Mouse (Mus musculus): ENCODE data around the gene Map2k2. TPM values are rescaled to one million over a fixed set of nuclear protein-coding genes. Genes with fewer than 3 reads are reported as not detected.
A peak's percentile ranks its signal among the peaks of the same experiment; 100 is the strongest.
"Not testable (repeated sequence)": the region's sequence is repeated elsewhere in the genome, so short reads cannot be mapped to it uniquely, and the experiment has no call there.

Map2k2 gene
- 224 and 227 TPM in 2 replicates for polyA plus RNA-seq (2015; fragmentation: Nextera tagmentation; extraction: Ambion mirVana)

DNA sequence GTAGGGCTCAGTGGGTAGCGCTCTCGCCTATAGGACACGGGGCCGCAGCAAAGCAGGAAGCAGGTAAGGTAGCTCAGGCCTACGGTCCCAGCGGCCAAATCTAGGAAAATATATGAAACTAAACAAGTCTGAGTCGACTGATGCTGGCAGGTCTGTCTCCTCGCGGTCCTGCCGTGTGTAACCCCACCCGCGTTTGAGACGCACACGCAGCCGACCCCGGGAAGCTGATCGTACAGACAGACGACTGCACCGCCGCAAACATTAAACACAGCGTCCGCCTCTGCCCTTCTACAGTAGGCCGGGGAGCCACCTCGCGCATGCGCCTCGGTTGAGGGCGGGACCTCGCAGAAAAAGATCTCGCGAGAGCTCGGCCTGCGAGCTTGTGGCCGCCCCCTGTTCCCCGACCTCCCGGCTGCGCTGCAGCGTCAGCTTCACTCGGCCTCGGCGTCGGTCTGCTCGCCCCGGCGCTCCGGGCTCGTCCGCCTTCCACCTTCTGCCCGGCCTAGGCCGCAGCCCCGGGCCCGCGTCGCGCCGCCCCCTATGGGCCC lies at the start of gene Map2k2:
Gene Map2k2 (plus strand): TSS at position 351 of the 548 bp plus-strand sequence.
- Histone ChIP-seq H3K4me2 (peak within 1 kb of the TSS; percentile 78), H3K36me3 (peaks cover 25% of the 10 kb centered on the region), H3K4me3 (peak within 1 kb of the TSS; percentile 84), H3K27me3 (no peaks in the 10 kb centered on the region), H3K9me3 (no peaks in the 10 kb centered on the region), H3K27ac (peak within 1 kb of the TSS; percentile 99), H3K9ac (peak within 1 kb of the TSS; percentile 99), H3K4me1 (replicated peaks) (peaks cover 27% of the 10 kb centered on the region)
- ATAC-seq (ENCODE audit: low FRiP score): peak; percentile 93
- WGBS: under 1% methylated on average over 56 of the region's 56 CpGs

DNA sequence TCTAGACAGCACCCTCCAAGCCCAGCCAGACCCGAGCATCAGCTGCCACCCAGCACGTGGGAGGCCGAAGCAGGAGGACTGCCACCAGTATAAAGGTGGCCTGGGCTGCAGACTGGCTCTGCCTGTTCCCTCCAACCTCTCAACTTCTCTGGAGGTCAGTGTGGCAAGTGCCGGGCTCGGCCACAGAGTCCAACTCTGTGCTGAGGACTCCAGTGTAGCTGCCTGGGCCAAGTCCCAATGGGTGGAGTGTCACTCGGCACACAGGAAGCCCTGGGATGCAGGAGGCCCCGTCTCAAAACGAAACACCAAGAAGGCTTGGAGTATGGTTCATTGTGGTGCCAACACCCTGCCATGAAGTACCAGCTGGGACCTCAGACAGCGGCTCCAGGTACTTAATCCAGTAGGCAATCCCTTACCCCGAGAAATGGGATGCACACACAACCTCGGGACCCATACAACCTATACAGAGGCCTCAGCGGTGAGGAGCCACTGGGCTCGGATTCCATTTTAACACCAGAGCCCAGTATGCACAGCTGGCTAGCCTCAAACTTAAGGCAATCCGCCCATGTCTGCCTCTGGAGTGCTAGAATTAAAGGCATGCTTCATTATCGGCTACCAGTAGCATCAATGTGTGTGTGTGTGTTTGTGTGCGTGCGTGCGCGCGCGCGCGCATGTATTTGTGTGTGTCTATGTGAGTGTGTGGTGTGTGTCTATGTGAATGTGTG lies 48.1 kb upstream of the Map2k2 start:
- peaks cover 8% of the 10 kb centered on the region; the same call in 1 of the 2 replicates for H3K36me3 ChIP-seq
- 94% methylated on average over 23 of the region's 23 CpGs for WGBS
- peaks cover 35% of the 10 kb centered on the region for H3K4me1 ChIP-seq (replicated peaks)
- no peaks in the 10 kb centered on the region for H3K9me3 ChIP-seq
- peak overlapping the region; percentile 51 for H3K9ac ChIP-seq
- H3K4me2 ChIP-seq: no peak overlapping the region
- no peak for ATAC-seq (ENCODE audit: low FRiP score)
- no peak overlapping the region for H3K27ac ChIP-seq
- no peaks in the 10 kb centered on the region for H3K27me3 ChIP-seq
- no peak overlapping the region for H3K4me3 ChIP-seq

DNA sequence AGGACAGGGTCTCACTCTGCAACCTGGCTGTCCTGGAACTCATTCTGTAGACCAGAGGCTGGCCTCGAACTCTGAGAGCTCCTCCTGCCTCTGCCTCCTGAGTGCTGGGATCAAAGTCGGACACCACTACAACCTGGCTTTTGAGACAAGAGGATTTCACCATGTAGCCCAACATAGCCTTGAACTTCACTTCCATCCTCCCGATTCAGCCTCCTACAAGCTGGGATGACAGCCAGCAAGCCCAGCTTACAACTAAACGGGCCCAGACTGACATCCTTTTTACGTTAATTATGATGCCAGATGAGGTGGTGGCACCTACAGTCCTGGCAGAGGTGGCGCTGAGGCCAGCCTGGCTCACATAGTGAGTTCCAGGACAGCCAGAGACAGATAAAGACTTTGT lies 46.8 kb upstream of the Map2k2 start:
- Histone ChIP-seq H3K9ac (peak overlapping the region; percentile 90), H3K36me3 (0 out of 2 replicates have a peak, but pooled peaks cover 4% of the 10 kb centered on the region), H3K27me3 (no peaks in the 10 kb centered on the region), H3K4me3 (peak overlapping the region; percentile 80), H3K4me1 (replicated peaks) (peaks cover 35% of the 10 kb centered on the region), H3K4me2 (peak overlapping the region; percentile 94), H3K27ac (no peak overlapping the region), H3K9me3 (no peaks in the 10 kb centered on the region)
- WGBS: 91% methylated on average over 6 of the region's 6 CpGs
- ATAC-seq (ENCODE audit: low FRiP score): no peak

DNA sequence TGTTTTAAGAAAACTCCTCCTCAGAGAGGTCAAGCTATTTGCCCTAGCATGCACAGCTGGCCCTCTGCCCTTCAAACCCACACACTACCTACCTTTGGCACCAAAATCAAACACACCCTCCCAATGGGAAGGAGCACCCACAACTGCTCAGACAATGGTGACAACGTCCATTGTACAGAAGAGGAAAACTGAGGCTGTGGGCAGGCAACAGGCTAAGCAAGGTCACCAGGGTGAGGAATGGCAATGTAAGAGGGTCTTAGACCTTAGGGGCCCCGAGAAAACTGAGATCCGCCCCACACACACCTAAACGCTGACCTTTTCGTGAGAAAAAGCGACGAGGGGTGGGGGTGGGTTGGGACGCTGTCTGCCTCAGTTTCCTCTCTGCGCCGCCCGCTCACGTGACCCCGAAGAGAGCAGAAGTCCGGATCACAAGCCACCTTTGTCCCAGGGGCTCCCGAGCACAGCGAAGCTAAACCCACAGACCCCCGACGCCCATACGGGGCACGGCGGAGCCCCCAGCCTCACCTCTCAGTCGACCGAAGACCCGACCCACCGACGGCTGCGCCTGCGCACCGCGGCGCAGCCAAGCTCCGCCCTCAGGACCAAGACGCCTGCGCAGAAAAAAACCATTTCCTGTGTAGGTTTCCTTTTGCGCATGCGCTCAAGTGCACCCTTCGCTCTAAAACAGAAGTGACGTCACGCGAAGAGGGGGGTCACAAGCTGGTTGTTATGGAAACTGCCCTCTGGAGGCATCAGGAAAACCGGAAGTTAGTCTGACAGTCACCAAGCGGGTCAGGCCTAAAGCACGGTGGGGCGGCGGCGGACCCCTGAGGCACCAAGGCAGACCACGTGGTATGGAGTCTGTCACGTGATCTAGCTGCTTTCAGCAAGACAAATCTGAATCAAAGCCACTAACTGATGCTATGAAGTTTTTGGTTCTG lies 45.8 kb upstream of the Map2k2 start, which contains the start of gene Sgta:
Gene Sgta (minus strand): TSS at position 579 of the 941 bp plus-strand sequence.
- peak; percentile 92 for ATAC-seq (ENCODE audit: low FRiP score)
- Histone ChIP-seq H3K36me3 (0 out of 2 replicates have a peak, but pooled peaks cover 4% of the 10 kb centered on the region), H3K27me3 (no peaks in the 10 kb centered on the region), H3K27ac (peak within 1 kb of the TSS; percentile 66; the same call in 1 of the 2 replicates), H3K4me1 (replicated peaks) (peaks cover 35% of the 10 kb centered on the region), H3K4me2 (peak within 1 kb of the TSS; percentile 94), H3K9me3 (no peaks in the 10 kb centered on the region), H3K4me3 (peak within 1 kb of the TSS; percentile 80), H3K9ac (peak within 1 kb of the TSS; percentile 90)
- WGBS: under 1% methylated on average over 48 of the region's 48 CpGs

- 53% methylated on average over 4 of the region's 4 CpGs for WGBS
- Histone ChIP-seq H3K4me3 (no peak overlapping the region), H3K4me2 (no peak overlapping the region), H3K9ac (no peak overlapping the region), H3K9me3 (no peaks in the 10 kb centered on the region), H3K27me3 (no peaks in the 10 kb centered on the region), H3K36me3 (no peaks in the 10 kb centered on the region), H3K27ac (no peak overlapping the region), H3K4me1 (replicated peaks) (peaks cover 20% of the 10 kb centered on the region)
- ATAC-seq (ENCODE audit: low FRiP score): no peak
These were observed 43.0 kb upstream of the Map2k2 start for GRCm38 (mm10) chr10:81062710-81063109.

DNA sequence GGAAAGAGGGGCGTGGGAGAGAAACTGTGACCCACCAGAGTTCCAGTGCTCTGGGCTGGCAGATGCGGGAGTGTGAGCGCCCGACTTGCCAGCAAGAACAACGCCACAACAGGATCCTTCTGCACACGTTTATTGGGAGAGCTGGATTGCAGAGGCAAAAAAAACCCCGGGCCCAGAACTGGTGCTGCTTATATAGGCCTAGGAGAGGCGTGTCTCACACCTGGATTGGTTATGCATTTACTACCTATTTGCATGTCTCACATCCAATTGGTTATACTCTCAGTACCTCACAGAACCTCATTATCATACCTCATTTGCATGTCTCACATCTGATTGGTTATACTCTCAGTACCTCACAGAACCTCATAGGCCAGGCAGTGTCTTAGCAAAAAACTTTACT lies 41.2 kb upstream of the Map2k2 start:
- WGBS: 86% methylated on average over 8 of the region's 8 CpGs
- not testable (repeated sequence) for H3K9me3 ChIP-seq; H3K27ac ChIP-seq; H3K9ac ChIP-seq; H3K4me3 ChIP-seq; H3K4me2 ChIP-seq; H3K4me1 ChIP-seq (replicated peaks); H3K36me3 ChIP-seq; ATAC-seq (ENCODE audit: low FRiP score); H3K27me3 ChIP-seq

DNA sequence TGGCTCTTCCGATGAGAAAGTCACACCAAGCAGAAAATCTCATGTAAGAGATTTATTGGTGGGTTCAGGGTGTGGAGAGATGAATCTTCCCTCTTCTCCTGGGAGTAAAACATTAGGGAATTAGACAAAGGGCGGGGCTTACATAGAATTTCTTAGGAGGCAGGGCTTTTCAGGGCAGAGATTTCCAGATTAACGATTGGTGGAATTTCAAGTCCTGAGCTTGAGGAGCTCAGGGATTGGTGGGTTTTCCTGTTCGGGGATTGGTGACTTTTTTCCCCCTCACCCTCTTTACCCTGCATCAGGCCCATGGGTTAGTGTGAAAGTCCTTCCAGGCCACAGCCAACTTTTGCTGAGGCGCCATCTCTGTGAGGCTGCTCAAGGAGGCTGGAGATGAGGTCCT lies 37.0 kb upstream of the Map2k2 start:
- H3K4me2 ChIP-seq: no peak overlapping the region
- H3K36me3 ChIP-seq: peaks cover 15% of the 10 kb centered on the region
- H3K4me1 ChIP-seq (replicated peaks): peaks cover 26% of the 10 kb centered on the region
- H3K4me3 ChIP-seq: no peak overlapping the region
- 84% methylated on average over 5 of the region's 5 CpGs for WGBS
- peak overlapping the region; percentile 60; the same call in 1 of the 2 replicates for H3K9ac ChIP-seq
- no peak overlapping the region; the same call in 1 of the 2 replicates for H3K27ac ChIP-seq
- no peak for ATAC-seq (ENCODE audit: low FRiP score)
- no peaks in the 10 kb centered on the region for H3K9me3 ChIP-seq
- H3K27me3 ChIP-seq: no peaks in the 10 kb centered on the region

DNA sequence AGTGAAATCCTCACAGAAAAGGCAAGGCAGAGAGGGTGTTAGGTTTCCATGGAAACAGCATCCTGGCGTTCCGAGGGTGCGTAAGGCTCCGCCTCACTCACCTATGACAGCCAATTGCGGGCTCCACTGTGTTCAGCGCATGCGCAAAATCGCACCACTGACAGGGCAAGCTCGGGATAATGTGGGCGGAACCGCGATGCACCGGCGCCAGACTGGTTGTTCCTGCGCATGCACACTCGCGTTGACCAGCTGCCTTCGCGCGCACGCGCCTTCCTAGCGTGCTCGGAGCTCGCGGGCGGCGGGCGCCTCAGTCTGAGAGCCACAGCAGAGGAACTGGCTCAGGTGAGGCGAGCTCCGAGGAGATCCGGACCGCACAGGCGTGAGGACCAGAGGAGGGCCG lies 35.9 kb upstream of the Map2k2 start, which contains the start of gene Thop1:
Gene Thop1 (plus strand): TSS at position 200 of the 400 bp plus-strand sequence.
- peaks cover 26% of the 10 kb centered on the region for H3K36me3 ChIP-seq
- H3K4me2 ChIP-seq: peak within 1 kb of the TSS; percentile 82
- H3K27ac ChIP-seq: peak within 1 kb of the TSS; percentile 69
- peak within 1 kb of the TSS; percentile 82 for H3K4me3 ChIP-seq
- H3K9me3 ChIP-seq: no peaks in the 10 kb centered on the region
- ATAC-seq (ENCODE audit: low FRiP score): peak; percentile 95
- under 1% methylated on average over 35 of the region's 35 CpGs for WGBS
- no peaks in the 10 kb centered on the region for H3K27me3 ChIP-seq
- peaks cover 26% of the 10 kb centered on the region for H3K4me1 ChIP-seq (replicated peaks)
- H3K9ac ChIP-seq: peak within 1 kb of the TSS; percentile 90

DNA sequence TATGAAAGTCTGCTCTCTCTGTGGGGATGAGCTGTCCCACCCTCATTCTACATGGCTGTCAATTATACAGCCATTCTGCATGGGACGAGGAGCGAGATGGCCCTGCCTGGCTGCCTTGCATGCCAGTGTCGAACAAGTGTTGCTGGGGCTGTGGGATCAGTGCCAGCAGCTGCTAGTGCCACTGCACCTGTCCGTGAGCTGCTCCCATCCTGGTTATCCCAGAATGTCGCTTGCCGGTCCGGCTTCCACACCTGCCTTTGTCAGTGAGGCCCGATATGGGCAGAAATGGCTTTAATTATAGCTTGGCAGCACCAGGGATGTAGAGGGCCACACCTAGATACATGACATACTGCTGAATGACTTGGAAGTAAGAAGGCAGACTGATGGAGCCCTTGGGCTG lies 33.4 kb upstream of the Map2k2 start:
- Histone ChIP-seq H3K4me3 (no peak overlapping the region), H3K9ac (0 out of 2 replicates have a peak overlapping the region, but pooled peaks have one; percentile 90), H3K9me3 (no peaks in the 10 kb centered on the region), H3K4me1 (replicated peaks) (peaks cover 26% of the 10 kb centered on the region), H3K27me3 (no peaks in the 10 kb centered on the region), H3K27ac (no peak overlapping the region), H3K4me2 (no peak overlapping the region), H3K36me3 (peaks cover 48% of the 10 kb centered on the region)
- WGBS: 92% methylated on average over 8 of the region's 8 CpGs
- ATAC-seq (ENCODE audit: low FRiP score): no peak

DNA sequence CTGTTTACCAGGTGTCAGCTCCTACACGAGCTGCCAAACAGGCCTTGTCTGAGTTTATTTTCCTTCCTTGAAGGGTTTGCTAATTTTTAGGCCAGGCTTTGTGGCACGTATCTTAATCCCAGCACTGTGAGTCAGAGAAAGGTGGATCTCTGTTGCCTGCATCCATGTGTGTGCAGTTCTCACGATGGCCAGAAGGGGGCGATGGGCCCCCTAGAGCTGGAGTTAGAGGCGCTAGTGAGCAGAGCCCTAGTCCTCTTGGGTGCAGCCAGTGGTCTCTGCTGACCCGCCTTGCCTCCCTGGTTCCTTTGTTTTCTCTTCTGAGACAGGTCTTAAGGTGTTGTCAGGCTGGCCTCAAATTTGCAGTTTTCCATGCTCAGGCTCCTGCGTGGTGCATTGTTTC lies 32.3 kb upstream of the Map2k2 start:
- peaks cover 59% of the 10 kb centered on the region for H3K36me3 ChIP-seq
- H3K4me3 ChIP-seq: no peak overlapping the region
- no peaks in the 10 kb centered on the region for H3K27me3 ChIP-seq
- no peak for ATAC-seq (ENCODE audit: low FRiP score)
- WGBS: 71% methylated on average over 7 of the region's 7 CpGs
- H3K4me2 ChIP-seq: no peak overlapping the region
- H3K27ac ChIP-seq: no peak overlapping the region
- no peak overlapping the region for H3K9ac ChIP-seq
- peaks cover 26% of the 10 kb centered on the region for H3K4me1 ChIP-seq (replicated peaks)
- H3K9me3 ChIP-seq: no peaks in the 10 kb centered on the region

DNA sequence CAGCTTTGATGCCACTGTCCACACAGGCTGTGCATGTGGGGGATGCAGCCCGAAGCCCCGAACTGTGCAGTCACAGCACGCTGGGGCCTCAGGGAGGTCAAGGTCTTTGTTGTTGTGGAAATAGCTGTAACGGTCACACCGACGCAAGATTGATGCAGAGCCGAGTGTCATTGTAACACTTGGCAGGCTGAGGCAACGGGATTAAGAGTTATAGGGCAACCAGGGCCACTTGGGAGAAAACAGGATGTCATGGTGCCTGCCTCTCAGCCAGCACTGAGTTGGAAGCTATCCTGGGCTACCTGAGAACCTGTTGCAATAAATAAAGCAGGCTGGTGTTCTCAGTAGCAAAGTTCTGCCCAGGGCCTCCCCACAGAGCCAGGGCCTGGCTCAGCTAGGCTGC lies 30.0 kb upstream of the Map2k2 start:
- Histone ChIP-seq H3K9me3 (no peaks in the 10 kb centered on the region), H3K27ac (no peak overlapping the region), H3K9ac (no peak overlapping the region), H3K4me1 (replicated peaks) (peaks cover 12% of the 10 kb centered on the region), H3K36me3 (peaks cover 82% of the 10 kb centered on the region), H3K4me3 (no peak overlapping the region), H3K27me3 (no peaks in the 10 kb centered on the region), H3K4me2 (no peak overlapping the region)
- no peak for ATAC-seq (ENCODE audit: low FRiP score)
- 66% methylated on average over 8 of the region's 8 CpGs for WGBS

- Histone ChIP-seq H3K4me1 (replicated peaks) (peaks cover 6% of the 10 kb centered on the region), H3K27me3 (no peaks in the 10 kb centered on the region), H3K4me3 (no peak overlapping the region), H3K36me3 (peaks cover 88% of the 10 kb centered on the region), H3K9me3 (no peaks in the 10 kb centered on the region), H3K27ac (no peak overlapping the region), H3K4me2 (no peak overlapping the region), H3K9ac (no peak overlapping the region)
- no peak for ATAC-seq (ENCODE audit: low FRiP score)
- 89% methylated on average over 1 of the region's 1 CpGs for WGBS
These were observed 29.4 kb upstream of the Map2k2 start for GRCm38 (mm10) chr10:81076356-81076755.

Data from hindbrain, embryonic 13.5 days (tissue).